Mouse (Mus musculus) stomach, embryonic 15.5 days (tissue): ENCODE measurements around the gene Dot1l. TPM values are rescaled to one million over a fixed set of nuclear protein-coding genes. Genes with fewer than 3 reads are reported as not detected.

Source experiments
- ATAC-seq: fragments of 200-750 bp; cut with Nextera tagmentation; 2 replicates; pipeline ENCODE4 v1.8.0; 2017; ENCODE audit warnings: low read depth, moderate number of reproducible peaks, moderate TSS enrichment; ENCODE audit not compliant: insufficient read depth, low FRiP score
- H3K27ac ChIP-seq: fragments of 300-500 bp; sonication (generic); 2 replicates; pipeline ENCODE4 v1.5.1; 2015; ENCODE audit warnings: mild to moderate bottlenecking, inconsistent platforms
- H3K27me3 ChIP-seq: fragments of 300-500 bp; sonication (generic); replicated peaks from 2 replicates; pipeline ENCODE4 v1.6.1; 2015; ENCODE audit warnings: inconsistent platforms
- H3K36me3 ChIP-seq: fragments of 300-500 bp; sonication (generic); 2 replicates; pipeline ENCODE4 v1.6.1; 2015; ENCODE audit warnings: inconsistent platforms
- H3K4me1 ChIP-seq: fragments of 300-500 bp; sonication (generic); 2 replicates; pipeline ENCODE4 v1.6.1; 2015; ENCODE audit warnings: inconsistent platforms
- H3K4me2 ChIP-seq: fragments of 300-500 bp; sonication (generic); 2 replicates; pipeline ENCODE4 v1.6.1; 2015; ENCODE audit warnings: mild to moderate bottlenecking, inconsistent platforms
- H3K4me3 ChIP-seq: fragments of 300-500 bp; sonication (generic); replicated peaks from 2 replicates; pipeline ENCODE4 v1.5.1; 2015; ENCODE audit warnings: inconsistent platforms
- H3K9ac ChIP-seq: fragments of 300-500 bp; sonication (generic); 2 replicates; pipeline ENCODE4 v1.6.1; 2015; ENCODE audit warnings: inconsistent platforms
- H3K9me3 ChIP-seq: fragments of 300-500 bp; sonication (generic); 2 replicates; pipeline ENCODE4 v1.6.1; 2016; ENCODE audit warnings: inconsistent platforms
- WGBS: fragments of 180-500 bp; shearing (Covaris S2); methylation state at CpG from one replicate; pipeline ENCODE4 v1.1.7; 2015; 5-methylcytosine and 5-hydroxymethylcytosine counted together
- polyA plus RNA-seq: library from polyadenylated mRNA; unstranded; fragments of >200 nt; fragmentation: Nextera tagmentation; extraction: Ambion mirVana; gene quantifications from 2 replicates; pipeline ENCODE4 v1.2.1, GENCODE M21; 2015

Gene Dot1l
- polyA plus RNA-seq, 1 experiment from 2014 or later: 17.4 TPM

GRCm38 (mm10) chr10:80777123-80777522, 22.1 kb downstream of the Dot1l start:
- Histone ChIP-seq H3K4me2 (no peak overlapping the region), H3K27ac (no peak overlapping the region), H3K9me3 (no peaks in the 10 kb centered on the region), H3K4me3 (no peak overlapping the region), H3K36me3 (peaks cover 61% of the 10 kb centered on the region), H3K9ac (no peak overlapping the region), H3K27me3 (no peaks in the 10 kb centered on the region), H3K4me1 (peaks cover 6% of the 10 kb centered on the region; the same call in 1 of the 2 replicates)
- no peak for ATAC-seq
- WGBS: 92% methylated on average over 5 of the region's 5 CpGs

GRCm38 (mm10) chr10:80779565-80779964, 24.6 kb downstream of the Dot1l start:
- Histone ChIP-seq H3K4me2 (no peak overlapping the region), H3K9me3 (no peaks in the 10 kb centered on the region), H3K4me1 (no peaks in the 10 kb centered on the region), H3K27ac (no peak overlapping the region), H3K27me3 (no peaks in the 10 kb centered on the region), H3K9ac (no peak overlapping the region), H3K36me3 (peaks cover 67% of the 10 kb centered on the region), H3K4me3 (no peak overlapping the region)
- no peak for ATAC-seq

- no peak for ATAC-seq
- H3K27ac ChIP-seq: no peak overlapping the region
- H3K36me3 ChIP-seq: peaks cover 76% of the 10 kb centered on the region
- 98% methylated on average over 2 of the region's 2 CpGs for WGBS
- H3K9me3 ChIP-seq: no peaks in the 10 kb centered on the region
- H3K9ac ChIP-seq: no peak overlapping the region
- H3K4me2 ChIP-seq: no peak overlapping the region
- H3K4me1 ChIP-seq: no peaks in the 10 kb centered on the region
- no peaks in the 10 kb centered on the region for H3K27me3 ChIP-seq
- no peak overlapping the region for H3K4me3 ChIP-seq
Observed at GRCm38 (mm10) chr10:80784302-80784701, 29.3 kb downstream of the Dot1l start.

- 87% methylated on average over 12 of the region's 12 CpGs for WGBS
Observed at GRCm38 (mm10) chr10:80784871-80785270, 29.9 kb downstream of the Dot1l start.

GRCm38 (mm10) chr10:80785963-80786362, 31.0 kb downstream of the Dot1l start:
- H3K27ac ChIP-seq: no peak overlapping the region
- H3K4me1 ChIP-seq: no peaks in the 10 kb centered on the region
- no peak for ATAC-seq
- no peak overlapping the region for H3K4me2 ChIP-seq
- no peaks in the 10 kb centered on the region for H3K9me3 ChIP-seq
- no peak overlapping the region for H3K9ac ChIP-seq
- 92% methylated on average over 11 of the region's 11 CpGs for WGBS
- H3K27me3 ChIP-seq: no peaks in the 10 kb centered on the region
- peaks cover 87% of the 10 kb centered on the region for H3K36me3 ChIP-seq
- H3K4me3 ChIP-seq: no peak overlapping the region

More at GRCm38 (mm10) chr10:80784871-80785270, 29.9 kb downstream of the Dot1l start:
- no peak for ATAC-seq
- Histone ChIP-seq H3K9me3 (no peaks in the 10 kb centered on the region), H3K27me3 (no peaks in the 10 kb centered on the region), H3K36me3 (peaks cover 80% of the 10 kb centered on the region), H3K9ac (no peak overlapping the region), H3K4me1 (no peaks in the 10 kb centered on the region), H3K27ac (no peak overlapping the region), H3K4me2 (no peak overlapping the region), H3K4me3 (no peak overlapping the region)

- Histone ChIP-seq H3K4me2 (no peak overlapping the region), H3K9me3 (no peaks in the 10 kb centered on the region), H3K4me3 (no peak overlapping the region), H3K4me1 (0 out of 2 replicates have a peak, but pooled peaks cover 7% of the 10 kb centered on the region), H3K27ac (no peak overlapping the region), H3K27me3 (no peaks in the 10 kb centered on the region), H3K36me3 (peaks cover 82% of the 10 kb centered on the region), H3K9ac (no peak overlapping the region)
- ATAC-seq: no peak
- WGBS: 76% methylated on average over 2 of the region's 2 CpGs
Observed at GRCm38 (mm10) chr10:80787517-80787916, 32.5 kb downstream of the Dot1l start.

GRCm38 (mm10) chr10:80790761-80791404, 35.9 kb downstream of the Dot1l start:
- H3K9ac ChIP-seq: no peak overlapping the region
- WGBS: 83% methylated on average over 19 of the region's 19 CpGs

GRCm38 (mm10) chr10:80791476-80792174, 36.6 kb downstream of the Dot1l start:
- H3K27me3 ChIP-seq: no peaks in the 10 kb centered on the region
- ATAC-seq: no peak
- no peak overlapping the region for H3K4me2 ChIP-seq
- peaks cover 11% of the 10 kb centered on the region for H3K4me1 ChIP-seq
- H3K9me3 ChIP-seq: no peaks in the 10 kb centered on the region
- peak overlapping the region; percentile 35; the same call in 1 of the 2 replicates for H3K27ac ChIP-seq
- H3K9ac ChIP-seq: no peak overlapping the region
- H3K36me3 ChIP-seq: peaks cover 60% of the 10 kb centered on the region
- 74% methylated on average over 33 of the region's 33 CpGs for WGBS
- H3K4me3 ChIP-seq: no peak overlapping the region

More at GRCm38 (mm10) chr10:80790761-80791404, 35.9 kb downstream of the Dot1l start:
- H3K36me3 ChIP-seq: peaks cover 68% of the 10 kb centered on the region
- H3K27ac ChIP-seq: no peak overlapping the region
- no peak for ATAC-seq
- H3K9me3 ChIP-seq: no peaks in the 10 kb centered on the region
- H3K4me2 ChIP-seq: no peak overlapping the region
- 0 out of 2 replicates have a peak, but pooled peaks cover 7% of the 10 kb centered on the region for H3K4me1 ChIP-seq
- no peak overlapping the region for H3K4me3 ChIP-seq
- no peaks in the 10 kb centered on the region for H3K27me3 ChIP-seq

- Histone ChIP-seq H3K27ac (peak overlapping the region; percentile 35; the same call in 1 of the 2 replicates), H3K9me3 (no peaks in the 10 kb centered on the region), H3K9ac (no peak overlapping the region), H3K27me3 (no peaks in the 10 kb centered on the region), H3K4me2 (no peak overlapping the region), H3K36me3 (peaks cover 56% of the 10 kb centered on the region), H3K4me3 (no peak overlapping the region), H3K4me1 (peaks cover 17% of the 10 kb centered on the region)
- ATAC-seq: no peak
- 60% methylated on average over 41 of the region's 41 CpGs for WGBS
Observed at GRCm38 (mm10) chr10:80792175-80793032, 37.4 kb downstream of the Dot1l start.

GRCm38 (mm10) chr10:80793033-80793784, 38.2 kb downstream of the Dot1l start:
- Histone ChIP-seq H3K36me3 (peaks cover 54% of the 10 kb centered on the region), H3K4me2 (no peak overlapping the region), H3K27me3 (no peaks in the 10 kb centered on the region), H3K4me1 (peaks cover 17% of the 10 kb centered on the region), H3K27ac (no peak overlapping the region), H3K4me3 (no peak overlapping the region), H3K9me3 (no peaks in the 10 kb centered on the region), H3K9ac (no peak overlapping the region)
- WGBS: 86% methylated on average over 13 of the region's 13 CpGs
- no peak for ATAC-seq

- no peaks in the 10 kb centered on the region for H3K9me3 ChIP-seq
- no peaks in the 10 kb centered on the region for H3K27me3 ChIP-seq
- WGBS: 71% methylated on average over 4 of the region's 4 CpGs
- no peak overlapping the region for H3K27ac ChIP-seq
- no peak overlapping the region for H3K4me2 ChIP-seq
- no peak for ATAC-seq
- H3K4me3 ChIP-seq: no peak overlapping the region
- H3K9ac ChIP-seq: no peak overlapping the region
- peaks cover 48% of the 10 kb centered on the region for H3K36me3 ChIP-seq
- peaks cover 17% of the 10 kb centered on the region for H3K4me1 ChIP-seq
Observed at GRCm38 (mm10) chr10:80793803-80794202, 38.8 kb downstream of the Dot1l start.
